Mouse (Mus musculus) activated CD4-positive, CD25-positive, alpha-beta regulatory T cell (primary cell): ENCODE results near the gene Gm2244. TPM values are rescaled to one million over a fixed set of nuclear protein-coding genes. Genes with fewer than 3 reads are reported as not detected.

ENCODE experiments used
- polyA plus RNA-seq, 2 experiments: library from polyadenylated mRNA; unstranded; fragments of 100-300 nt; shearing (Covaris generic); gene quantifications; one replicate each; pipeline ENCODE4 v1.2.1; 2017

Gm2244 gene
- polyA plus RNA-seq, result not detected

GRCm38 (mm10) chr14:19549863-19550262 lies at the start of gene Gm2244:
TSS of gene Gm2244 (minus strand) at chr14:19549963.

GRCm38 (mm10) chr14:19584804-19585667 lies 35.3 kb upstream of the Gm2244 start, which contains the start of gene Gm2237:
TSS of gene Gm2237 (minus strand) at chr14:19585135.

Other genes starting within 250 kb of the Gm2244 start
- 10 to 100 TPM in 1 of 2 experiments, 1 to 10 TPM in 1; 5.4 to 19.1 TPM for gene Gm21738, start 131.0 kb downstream of the Gm2244 start, polyA plus RNA-seq
- gene Gm2237, start 35.2 kb upstream of the Gm2244 start, polyA plus RNA-seq, result 1 to 10 TPM; 4.3 to 9.4 TPM
- gene Gm5458, start 52.6 kb upstream of the Gm2244 start, polyA plus RNA-seq, result not detected
- 1 to 10 TPM; 1.8 to 7.5 TPM for gene Nid2, start 201.3 kb upstream of the Gm2244 start, polyA plus RNA-seq